Mouse (Mus musculus) testis, adult 2 months (tissue): ENCODE results near the gene Atf6.

ENCODE experiments used
- CTCF ChIP-seq: fragments of 200-500 bp; IDR thresholded peaks from 2 replicates; pipeline ENCODE4 v1.5.1; 2012; ENCODE audit warnings: low read depth, mild to moderate bottlenecking, inconsistent platforms, low read length, moderate library complexity; ENCODE audit not compliant: control insufficient read depth, insufficient read depth, insufficient replicate concordance
- POLR2A ChIP-seq: fragments of 200-500 bp; IDR thresholded peaks from 2 replicates; pipeline ENCODE4 v1.6.1; 2012; ENCODE audit warnings: low read depth, mild to moderate bottlenecking, inconsistent platforms, low read length, moderate library complexity; ENCODE audit not compliant: control insufficient read depth

DNA sequence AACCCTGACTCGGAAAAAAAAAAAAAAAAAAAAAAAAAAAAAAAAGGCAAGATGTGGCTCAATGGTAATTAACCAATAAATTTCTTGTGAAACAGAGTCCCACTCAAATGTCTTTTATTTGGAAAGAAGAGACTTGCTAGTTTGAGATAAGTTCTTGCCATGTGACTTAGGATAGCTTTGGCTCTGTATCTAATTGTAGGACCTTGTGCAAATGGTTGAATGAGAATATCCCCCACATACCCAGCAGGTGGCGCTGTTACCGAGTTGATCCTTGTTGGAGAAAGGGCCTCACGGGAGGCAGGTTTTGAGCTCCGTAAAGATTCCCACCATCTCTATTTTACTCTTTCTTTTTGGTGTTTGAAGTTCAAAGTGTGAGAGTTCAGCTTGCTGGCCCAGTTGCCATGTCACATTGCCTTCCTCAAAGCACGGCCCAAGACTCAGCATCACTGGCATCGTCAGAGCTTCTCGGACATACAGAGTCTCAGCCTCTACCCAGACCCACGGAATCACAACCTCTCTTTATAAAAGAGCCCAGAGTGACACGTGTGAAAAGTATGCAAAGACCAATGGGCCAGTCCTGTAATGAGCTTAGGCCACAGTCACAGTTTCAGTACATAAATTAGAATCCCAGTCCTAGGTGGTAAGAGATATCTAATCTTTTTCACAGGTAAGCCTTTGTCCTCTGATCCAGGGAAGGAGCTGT lies 34.1 kb upstream of the Atf6 start:
- TF ChIP-seq CTCF, result peak; percentile 84; the same call in 1 of the 2 replicates
- TF ChIP-seq POLR2A, result no peak
